Mouse (Mus musculus) lung, adult 18-20 months (tissue): ENCODE measurements around the gene Taf12.
A peak's percentile ranks its signal among the peaks of the same experiment; 100 is the strongest.
"Not testable (repeated sequence)": the region's sequence is repeated elsewhere in the genome, so short reads cannot be mapped to it uniquely, and the experiment has no call there.

ENCODE experiments used
- DNase-seq, 2 experiments: peaks; one replicate each; pipeline ENCODE4 v3.0.0; 2022; ENCODE audit warnings: mixed read lengths in 2 of 2

Gene Taf12

DNA sequence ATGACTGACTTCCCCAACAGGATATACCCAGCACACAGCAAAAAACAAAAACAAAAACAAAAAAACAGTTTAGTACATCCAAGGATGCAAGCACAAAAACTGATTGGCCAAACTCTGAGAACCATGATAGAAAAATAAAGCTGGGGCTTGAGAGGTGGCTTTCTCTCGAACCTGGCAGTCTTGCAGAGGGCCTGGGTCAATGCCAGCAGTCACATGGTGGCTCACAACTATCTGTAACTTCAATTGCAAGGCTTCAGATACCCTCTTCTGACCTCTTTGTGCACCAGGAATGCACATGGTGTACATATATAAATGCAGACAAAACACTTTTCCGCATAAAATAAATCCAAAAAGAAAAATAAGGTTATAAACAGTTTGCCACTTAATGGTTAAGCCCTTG, 1.0 kb upstream of the Taf12 start:
- DNase-seq, result no peak

DNA sequence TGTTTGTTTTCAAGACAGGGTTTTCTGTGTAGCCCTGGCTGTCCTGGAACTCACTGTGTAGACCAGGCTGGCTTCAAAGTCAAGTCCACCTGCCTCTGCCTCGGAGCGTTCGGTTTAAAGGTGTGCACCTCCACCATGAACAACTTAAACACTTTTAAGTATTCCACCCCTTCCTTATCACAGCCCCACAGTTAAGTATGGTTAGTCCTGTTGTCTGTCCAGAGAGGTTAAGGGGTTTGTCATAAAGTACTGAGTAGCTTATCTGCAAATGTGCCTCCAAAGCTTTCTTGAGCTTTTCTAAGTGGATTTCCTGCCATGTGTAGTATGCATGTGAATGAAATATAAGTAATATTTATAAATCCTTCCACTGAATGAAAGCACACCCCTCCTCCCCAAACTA, 1.8 kb downstream of the Taf12 start:
- no peak for DNase-seq

DNA sequence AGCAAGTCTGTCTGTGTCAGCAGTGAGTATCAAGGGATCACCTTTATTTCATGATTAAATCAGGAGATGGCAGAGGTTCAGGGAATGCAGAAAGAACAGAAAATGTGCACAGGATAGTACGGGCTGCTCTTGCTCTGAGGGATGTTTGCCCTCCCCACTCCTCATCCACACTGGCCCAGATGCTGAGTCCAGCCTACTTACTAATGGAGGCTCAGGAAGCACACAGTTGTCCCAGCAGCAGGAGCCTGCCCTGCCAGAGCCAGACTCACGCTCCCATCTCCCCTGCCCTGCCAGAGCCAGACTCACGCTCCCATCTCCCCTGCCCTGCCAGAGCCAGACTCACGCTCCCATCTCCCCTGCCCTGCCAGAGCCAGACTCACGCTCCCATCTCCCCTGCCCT, 14.7 kb downstream of the Taf12 start:
- not testable (repeated sequence) for DNase-seq

DNA sequence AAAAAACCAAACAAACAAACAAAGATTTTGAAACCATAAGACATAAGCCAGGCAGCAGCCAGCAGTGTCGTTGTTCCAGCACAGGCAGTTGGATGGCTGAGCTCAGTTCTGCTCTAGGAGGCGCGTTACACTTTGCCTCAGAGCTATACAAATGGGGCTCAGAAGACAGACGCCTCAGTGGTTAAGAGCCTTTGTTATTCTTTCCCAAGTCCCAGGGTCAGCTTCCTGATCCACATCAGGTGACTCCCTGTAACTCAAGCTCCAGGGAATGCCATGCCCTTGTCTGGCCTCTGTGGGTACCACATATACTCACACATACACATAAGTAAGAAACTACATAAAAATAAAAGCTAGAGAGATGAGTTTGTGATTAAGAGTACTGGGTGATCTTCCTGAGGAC, 16.9 kb downstream of the Taf12 start:
- no peak for DNase-seq

DNA sequence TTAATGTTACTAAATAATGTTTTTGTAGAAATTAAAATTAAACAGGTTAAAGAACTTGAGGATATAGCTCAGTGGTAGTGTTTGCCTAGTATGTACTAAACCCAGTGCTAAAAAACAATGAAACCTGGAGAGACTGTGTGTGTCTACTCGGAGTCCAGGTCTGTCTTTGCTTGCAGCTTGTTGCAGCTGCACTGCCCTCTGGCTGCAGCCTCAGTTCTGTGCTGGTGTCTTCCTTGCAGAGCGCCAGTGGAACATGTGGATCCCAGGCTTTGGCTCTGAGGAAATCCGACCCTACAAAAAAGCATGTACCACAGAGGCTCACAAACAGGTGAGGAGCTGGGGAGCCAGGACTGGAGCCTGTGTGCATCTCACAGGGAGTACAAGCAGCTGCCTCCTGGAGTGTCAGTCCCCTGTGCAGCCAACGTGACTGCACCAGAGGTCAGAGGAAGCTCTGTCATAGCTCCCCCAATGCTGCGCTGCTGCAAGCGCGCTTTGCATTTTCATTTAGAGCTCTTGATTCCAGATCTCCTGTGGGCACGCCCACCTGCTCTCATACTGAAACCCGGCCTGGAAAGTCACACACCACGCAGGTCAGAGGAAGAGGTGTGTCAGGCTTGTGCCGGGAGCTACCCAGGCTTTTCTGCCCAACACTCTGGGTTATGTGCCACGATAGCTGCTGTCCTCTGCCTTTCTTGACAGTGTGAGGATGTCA, 17.6 kb downstream of the Taf12 start:
- DNase-seq, result no peak

DNA sequence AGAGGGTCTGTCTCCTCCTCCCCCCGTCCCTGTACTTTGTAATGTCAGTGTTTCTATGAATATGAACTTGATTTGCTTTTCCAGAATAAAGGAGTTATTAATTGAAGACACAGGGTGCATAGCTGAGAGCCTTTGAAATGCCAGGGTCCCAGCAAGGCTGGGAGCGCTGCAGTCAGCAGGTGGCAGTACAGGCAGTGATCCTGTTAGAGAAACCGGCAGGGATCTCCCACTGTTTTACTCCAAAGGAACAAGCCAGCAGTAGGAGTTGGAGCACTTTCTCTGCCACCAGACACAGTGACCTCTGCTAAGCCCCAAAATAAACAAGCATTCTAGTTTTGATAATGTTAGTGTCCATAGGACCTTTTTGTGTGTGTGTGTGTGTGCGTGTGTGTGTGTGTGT, 18.8 kb downstream of the Taf12 start:
- no peak for DNase-seq

DNA sequence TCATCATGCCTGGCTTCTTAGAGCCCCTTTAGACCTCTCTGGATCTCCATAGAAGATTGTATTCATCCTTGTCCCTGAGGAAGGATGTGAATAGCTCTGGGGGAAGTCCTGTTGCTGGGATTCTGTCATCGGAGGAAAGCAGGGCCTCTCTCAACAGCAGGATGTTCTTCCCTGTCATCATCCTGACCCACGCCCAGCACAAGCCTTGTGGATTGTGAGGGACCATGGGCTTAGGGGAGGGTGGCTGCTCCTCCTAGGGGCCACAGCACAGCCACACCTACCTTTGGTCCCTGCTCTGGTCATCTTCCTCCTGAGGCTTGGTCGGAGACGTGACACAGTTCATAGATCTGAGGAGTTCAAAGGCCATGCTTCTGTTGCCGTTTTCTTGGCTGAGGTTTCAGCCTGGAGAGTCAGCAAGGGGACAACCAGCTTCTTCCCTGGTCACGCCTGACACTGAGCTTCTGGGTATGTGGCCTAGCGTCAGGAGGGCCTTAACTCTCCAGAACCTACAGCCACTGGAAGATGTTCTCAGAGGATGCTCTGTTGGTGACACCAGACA, 19.6 kb downstream of the Taf12 start:
- no peak for DNase-seq

DNA sequence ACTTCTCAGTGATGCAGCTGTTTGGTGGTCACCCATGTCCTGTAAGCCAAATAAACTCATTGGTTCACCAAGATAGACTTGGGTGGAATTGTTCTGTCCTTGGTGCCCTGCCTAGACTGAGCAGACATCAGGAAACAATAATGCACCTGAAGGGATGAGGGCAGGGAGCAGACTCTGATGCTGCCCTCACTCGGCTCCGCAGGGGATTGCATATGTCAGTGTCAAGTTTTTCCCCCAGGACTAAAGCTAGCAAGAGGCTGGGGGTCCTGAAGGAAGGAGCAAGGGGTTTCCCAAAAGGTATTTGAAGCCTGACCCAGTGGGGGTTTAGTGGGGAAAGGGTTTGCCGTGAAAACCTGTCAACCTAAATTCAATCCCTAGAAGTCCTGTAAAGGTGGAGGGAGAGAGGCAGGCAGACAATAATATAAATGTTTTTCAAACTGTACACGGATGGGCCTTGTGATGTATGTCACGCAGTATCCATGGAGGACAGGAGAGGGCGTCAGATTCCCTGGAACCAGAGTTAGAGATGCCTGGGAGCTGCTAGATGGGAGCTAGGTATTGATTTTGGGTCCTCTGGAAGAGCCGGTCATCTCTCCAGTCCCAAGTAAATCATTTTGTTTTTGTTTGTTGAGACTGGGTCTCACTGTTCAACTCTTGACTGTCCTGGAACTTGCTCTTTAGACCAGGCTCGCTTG, 21.7 kb downstream of the Taf12 start:
- DNase-seq, result no peak

DNA sequence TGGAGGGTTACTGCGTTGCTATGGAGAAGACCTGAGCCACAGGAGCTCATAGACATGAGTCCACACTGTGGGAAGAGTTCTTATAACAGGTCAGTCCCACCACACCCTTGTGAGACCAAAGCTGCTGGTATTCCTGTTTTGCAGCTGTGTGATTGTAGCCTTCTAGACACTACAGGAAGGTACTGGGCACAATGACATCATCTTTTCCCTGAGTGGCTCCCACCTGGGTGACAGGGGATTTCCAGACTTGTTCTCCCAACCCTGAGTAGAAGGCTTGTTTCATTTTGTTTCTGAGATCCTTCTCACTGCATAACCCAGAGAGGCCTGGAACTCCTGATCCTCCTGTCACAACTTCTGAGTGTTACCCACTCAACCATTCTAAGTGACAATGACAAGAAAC, 25.7 kb downstream of the Taf12 start:
- DNase-seq, result no peak

DNA sequence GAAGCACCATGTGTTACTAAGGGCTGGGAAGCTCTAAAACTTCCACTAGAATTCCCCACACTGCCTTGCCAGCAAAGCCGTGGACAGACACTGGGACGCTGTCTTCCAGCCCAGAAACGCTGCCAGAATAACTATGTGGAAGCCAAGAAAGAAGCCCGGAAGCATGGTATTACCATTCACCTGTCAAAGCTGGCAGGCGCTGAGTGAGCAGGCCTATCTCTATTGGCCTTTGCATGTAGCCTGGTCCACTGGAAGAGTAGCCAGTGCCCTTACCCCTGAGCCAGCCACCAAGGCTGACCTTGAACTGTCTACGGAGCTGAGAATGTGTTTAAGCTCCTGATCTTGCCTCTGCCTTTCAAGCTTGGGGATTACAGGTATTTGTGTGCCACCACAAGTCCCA, 27.3 kb downstream of the Taf12 start:
- DNase-seq, result no peak

DNA sequence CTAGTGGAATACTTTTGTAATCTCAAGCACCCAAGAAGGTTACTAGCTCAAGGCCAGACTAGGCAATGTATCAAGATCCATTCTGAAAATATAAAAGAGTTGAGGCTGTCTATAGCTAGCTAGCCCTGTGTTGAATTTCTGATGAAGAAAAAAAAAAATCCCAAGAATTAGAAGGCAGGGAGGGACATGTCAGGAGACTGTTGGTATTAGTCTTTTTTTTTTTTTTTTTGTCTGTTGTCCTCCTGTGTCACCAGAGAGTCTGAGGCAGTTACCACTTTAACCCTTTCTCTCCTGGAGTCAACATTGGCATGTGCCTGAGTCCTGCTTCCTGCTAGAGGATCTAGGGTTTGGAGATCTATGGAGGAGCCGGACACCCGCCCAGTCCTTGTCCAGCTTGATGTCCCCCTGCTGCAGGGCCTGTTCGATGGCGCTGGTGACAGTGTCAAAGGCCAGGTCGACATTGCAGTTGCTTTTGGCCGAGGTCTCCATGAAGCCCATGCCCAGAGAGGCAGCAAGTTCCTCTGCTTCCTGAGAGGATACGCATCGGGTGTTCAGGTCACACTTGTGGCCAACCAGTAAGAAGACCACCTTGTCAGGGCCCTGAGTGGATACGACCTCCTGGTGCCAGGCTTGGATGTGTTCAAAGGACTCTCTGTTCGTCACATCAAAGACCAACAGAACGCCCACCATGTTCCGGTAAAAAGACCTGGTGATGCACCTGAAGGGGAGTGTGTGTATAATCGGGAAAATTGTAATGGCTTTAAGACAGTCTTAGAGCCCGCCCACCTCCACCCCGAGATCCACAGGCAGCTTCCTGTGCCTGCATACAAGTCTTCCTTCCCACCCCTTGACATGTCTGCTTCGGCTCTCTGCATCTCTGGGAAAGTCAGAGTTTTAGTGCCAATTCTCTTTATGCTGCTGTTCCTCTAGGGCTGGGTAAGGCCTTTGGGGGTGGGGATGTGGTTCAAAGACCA, 28.1 kb downstream of the Taf12 start:
- DNase-seq, result no peak

DNA sequence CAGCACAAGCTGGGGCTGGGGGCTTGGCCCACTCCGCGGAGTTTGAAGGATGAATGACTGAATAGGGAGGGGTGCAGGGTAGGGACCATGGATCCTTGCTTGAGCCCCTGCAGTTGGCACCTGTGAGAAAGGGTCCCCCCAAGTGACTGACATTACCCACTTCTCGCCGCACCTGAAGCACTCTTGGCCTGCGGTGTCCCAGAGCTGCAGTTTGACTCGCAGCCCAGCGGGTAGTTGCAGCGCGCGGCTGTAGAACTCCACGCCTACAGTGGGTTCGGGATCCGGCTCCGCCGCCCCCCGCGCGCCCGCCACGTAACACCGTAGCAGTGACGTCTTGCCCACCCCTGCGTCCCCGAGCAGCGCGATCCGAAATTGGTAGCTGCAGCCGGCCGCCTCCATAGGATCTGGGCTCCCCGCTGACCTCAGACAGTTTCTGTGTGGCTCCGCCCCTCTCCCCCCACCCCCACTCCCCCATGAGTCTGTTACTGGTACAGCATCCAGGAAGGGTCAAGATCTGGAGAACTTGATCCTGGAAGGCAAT, 28.8 kb downstream of the Taf12 start, which contains the start of gene Rab42:
Gene Rab42 (minus strand): TSS at position 447 of the 541 bp plus-strand sequence.
- peak; percentile 33 to 56 for DNase-seq

DNA sequence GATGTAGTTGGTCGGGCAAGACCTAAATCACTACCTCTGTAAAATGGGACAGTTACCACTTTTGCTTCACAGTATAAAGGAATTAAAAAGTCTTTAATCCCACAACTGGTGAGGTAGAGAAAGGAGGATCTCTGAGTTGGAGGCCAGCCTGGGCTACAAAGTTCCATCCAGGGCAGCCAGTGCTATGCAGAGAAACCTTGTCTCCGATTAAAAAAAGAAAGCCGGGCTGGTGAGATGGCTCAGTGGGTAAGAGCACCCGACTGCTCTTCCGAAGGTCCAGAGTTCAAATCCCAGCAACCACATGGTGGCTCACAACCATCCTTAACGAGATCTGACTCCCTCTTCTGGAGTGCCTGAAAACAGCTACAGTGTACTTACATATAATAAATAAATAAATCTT, 29.3 kb downstream of the Taf12 start:
- DNase-seq, result not testable (repeated sequence)

DNA sequence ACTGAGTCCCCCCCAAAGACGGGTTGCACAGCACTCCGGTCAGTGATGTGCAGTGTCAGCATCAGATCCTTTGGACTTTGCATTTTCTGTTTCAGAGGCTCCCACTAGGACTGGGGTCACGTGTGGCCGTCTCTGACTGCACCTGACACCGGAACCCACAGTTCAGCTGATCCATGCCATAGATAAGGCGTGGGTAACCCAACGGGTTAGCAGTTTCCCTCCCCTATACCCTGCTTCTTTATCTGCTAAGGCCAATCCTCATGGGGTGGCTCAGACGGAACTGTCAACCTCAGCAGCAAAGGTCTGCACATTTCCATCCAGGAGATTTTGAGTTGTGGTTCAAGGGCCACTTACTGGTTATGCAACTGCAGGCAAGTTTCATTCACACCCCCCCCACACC, 31.1 kb downstream of the Taf12 start:
- no peak for DNase-seq

DNA sequence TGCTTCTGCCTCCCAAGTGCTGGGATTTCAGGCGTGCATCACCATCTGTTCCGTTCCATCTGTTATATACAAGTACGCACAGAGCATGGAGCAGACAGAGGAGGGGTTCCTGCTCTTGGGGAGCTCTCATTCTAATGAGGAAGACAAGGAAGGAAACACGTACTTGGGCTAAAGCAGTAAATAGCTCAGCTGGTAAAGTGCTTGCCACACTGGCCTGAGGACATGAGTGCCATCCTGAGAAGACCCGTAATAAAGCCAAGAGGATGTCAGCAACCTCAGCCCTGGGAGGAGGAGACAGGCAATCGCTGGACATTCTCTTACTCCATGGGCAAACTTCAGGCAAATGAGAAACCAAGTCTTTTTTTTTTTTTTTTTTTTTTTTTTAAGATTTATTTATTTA, 31.8 kb downstream of the Taf12 start:
- no peak for DNase-seq

DNA sequence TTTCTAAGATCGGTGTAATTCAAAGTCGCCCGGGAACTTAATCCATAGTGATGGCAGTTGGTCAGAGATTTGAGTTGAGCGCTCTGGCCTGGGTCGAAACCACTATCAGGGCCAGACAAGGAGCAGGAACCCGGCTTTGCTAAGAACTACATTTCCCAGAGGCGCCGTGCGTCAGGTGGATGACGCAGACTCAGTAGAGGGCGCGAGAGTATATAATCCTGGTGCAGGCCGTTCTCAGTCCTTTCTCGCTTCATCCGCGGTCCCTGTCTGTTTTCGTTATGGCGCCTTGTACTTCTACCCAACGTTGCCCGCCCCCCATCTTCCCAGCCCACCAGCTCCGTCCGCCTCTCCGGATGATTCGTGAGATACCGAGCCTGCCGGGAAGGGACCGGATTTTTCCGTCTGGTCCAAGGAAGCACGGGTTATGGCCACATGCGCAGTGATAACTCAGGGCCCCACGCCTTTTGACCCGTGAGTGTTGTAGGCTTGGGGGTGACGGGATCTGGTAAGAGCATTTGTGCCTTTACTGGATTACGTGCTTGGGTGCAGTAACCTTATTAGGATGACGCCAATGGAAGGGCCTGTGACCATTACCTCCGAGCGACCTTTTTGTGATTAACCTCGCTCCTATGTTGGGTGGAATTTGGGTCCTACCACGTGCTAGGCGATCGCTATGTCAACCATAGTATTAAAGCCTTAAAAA, 34.4 kb downstream of the Taf12 start:
- peak; percentile 93 to 94 for DNase-seq

DNA sequence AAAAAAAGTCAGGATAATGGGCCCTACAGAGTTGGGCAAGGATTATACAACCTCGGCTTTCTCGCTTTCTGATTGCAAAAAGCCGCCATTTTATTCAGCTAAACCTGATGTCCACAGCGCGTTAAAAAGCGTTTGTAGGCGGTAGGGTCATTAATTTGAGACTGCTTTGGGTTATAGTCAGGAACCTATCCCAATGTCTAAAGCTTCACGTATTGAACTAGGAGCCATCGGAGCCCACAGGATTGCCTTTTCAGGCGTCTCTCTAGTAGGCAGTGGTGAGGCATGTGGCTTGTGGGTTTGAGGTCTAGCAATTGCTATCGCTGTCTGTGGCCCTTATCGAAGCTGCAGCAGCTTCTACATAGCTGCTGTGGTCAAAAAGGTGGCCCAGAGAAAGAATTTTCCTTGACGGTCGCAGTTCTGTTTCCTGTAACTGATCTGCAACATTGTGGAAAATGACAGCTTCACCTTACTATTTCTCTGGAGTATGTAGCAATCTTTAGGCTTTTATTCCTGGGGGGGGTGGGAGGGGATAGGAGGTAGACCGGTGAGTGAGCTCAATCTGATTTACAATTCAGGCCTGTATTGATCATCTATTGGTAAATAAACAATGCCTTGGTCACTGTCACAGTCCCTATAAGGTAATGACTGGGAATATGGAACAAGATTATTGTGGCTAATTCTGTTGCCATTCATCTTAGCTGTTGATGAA, 35.1 kb downstream of the Taf12 start:
- peak in 1 of 2 experiments; percentile 13 for DNase-seq

DNA sequence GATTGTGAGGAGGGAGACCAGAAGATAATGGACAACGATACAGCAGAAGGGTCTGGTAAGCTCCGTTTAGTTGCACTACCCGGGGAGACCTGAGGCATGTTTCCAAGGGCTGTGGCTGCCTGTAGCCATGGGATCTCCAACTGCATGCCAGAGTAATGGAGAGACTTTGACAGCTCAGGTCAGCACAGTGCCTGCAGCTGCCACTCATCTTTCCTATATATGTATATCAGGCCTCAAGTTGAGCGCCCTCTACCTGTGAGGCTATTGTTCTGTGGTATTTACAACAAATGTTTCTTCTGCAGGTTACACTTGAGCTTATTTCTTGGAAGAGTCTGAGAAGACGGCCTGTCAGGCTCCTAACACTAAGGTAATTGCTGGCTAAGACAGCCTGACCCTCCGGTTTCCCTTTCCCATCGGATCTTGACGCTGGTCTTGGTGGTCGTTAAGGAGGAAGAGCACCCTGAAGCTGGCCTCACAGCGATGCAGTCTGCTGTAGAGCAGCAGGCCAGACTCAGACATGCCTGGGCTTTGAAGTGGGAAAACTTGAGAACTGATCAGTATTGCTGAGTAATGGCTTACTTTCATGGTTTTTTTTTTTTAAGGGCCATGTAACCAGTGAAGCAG, 35.8 kb downstream of the Taf12 start:
- DNase-seq, result peak; percentile 37 to 69

DNA sequence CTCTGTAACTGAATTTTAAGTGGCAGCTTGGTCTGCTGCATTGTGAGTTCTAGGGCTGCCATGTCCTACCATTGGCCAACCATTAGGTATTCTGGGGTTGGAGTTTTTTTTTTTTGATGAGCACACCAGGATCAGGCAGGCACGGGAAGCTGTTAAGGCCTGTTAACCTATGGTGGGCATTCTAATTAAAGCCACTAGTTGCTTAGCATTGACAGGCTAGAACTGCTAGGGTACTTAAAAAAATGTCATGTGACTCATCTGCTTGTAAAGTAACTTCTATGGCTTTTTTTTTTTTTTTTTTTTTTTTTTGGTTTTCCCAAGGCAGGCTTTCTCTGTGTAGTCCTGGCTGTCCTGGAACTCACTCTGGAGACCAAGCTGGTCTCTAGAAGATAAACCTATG, 37.0 kb downstream of the Taf12 start:
- DNase-seq, result no peak

DNA sequence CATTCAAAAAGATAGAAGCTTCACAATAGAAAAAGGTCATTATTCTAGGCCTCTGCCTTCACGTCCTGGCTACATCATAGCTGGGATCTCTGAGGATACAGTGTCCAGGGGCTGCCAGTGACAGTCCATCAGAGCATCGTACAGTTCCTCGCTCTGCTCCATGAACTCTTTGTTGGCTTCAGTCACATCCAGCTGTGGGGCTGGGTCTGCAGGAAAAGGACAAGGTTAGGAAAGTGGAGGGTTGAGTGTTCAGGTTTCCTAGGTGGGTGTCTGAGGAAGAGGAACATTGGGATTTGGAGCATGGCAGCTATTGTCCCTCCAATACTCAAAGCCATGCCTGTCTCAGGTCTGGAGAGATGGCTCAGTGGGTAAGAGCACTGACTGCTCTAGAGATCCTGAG, 37.6 kb downstream of the Taf12 start:
- no peak for DNase-seq

DNA sequence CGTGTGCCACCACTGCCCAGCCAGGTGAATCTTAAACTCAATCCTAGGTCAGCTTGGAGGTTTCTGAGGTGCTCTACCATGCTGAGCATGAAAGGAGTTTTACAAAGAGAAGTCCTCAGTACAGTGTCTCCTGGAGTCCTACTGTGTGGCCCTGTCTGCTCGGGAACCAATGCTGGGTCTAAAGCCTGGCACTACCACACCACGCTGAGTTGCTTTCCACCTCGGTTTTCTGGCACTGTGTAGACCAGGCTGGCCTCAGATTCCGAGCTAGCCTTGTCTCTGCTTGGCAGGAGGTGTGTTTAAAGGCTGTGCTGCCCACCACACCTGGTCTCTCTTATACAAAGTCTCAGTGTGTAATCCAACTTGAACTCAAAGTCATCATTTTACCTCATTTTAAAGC, 38.5 kb downstream of the Taf12 start:
- DNase-seq, result no peak
